Mouse (Mus musculus) subcutaneous adipose tissue, adult 2 months (tissue): ENCODE measurements around the gene B230118H07Rik. TPM values are rescaled to one million over a fixed set of nuclear protein-coding genes. Genes with fewer than 3 reads are reported as not detected.

Experiments used
- polyA plus RNA-seq: library from polyadenylated mRNA; depleted of rRNA; stranded (reverse); fragments of >200 nt; gene quantifications from 2 replicates; pipeline ENCODE4 v1.2.3, GENCODE M21; 2012; ENCODE audit warnings: low replicate concordance; rRNA removed

The B230118H07Rik gene
- polyA plus RNA-seq, result 6.0 and 10.0 TPM in 2 replicates

GRCm38 (mm10) chr2:101649114-101649671 is at the start of gene B230118H07Rik, which contains the start of gene Rag1:
TSS of gene B230118H07Rik (minus strand) at chr2:101649532.
TSS of gene Rag1 (minus strand) at chr2:101649501.

GRCm38 (mm10) chr2:101678236-101679021 is 29.1 kb upstream of the B230118H07Rik start, which contains the start of gene Traf6:
TSS of gene Traf6 (plus strand) at chr2:101678429.

GRCm38 (mm10) chr2:101624526-101624925 is 24.8 kb downstream of the B230118H07Rik start, which contains the start of gene Rag2:
TSS of gene Rag2 (plus strand) at chr2:101624718.

Other genes starting within 250 kb of the B230118H07Rik start
- not detected in 2 replicates for gene Rag2, start 24.8 kb downstream of the B230118H07Rik start, polyA plus RNA-seq
- gene Rag1, start within 50 bp of the B230118H07Rik start, polyA plus RNA-seq, result 0.01 and 0.04 TPM in 2 replicates
- gene Traf6, start 28.9 kb upstream of the B230118H07Rik start, polyA plus RNA-seq, result 8.7 and 14.4 TPM in 2 replicates
- 6.6 and 7.7 TPM in 2 replicates for gene Prr5l, start 233.5 kb upstream of the B230118H07Rik start, polyA plus RNA-seq
- 50.9 and 81.8 TPM in 2 replicates for gene Commd9, start 236.7 kb upstream of the B230118H07Rik start, polyA plus RNA-seq